ENCODE assay signal across 11 mouse cellular contexts in genomic region chr6:148972059-148972848, GRCm38 (mm10). TPM values are rescaled to one million over a fixed set of nuclear protein-coding genes. Genes with fewer than 3 reads are reported as not detected.
DNase-seq lines count a peak whose midpoint lies in the region; ATAC-seq and TF ChIP-seq lines count a peak whose summit lies in the region.
"Had no signal": no experiment of that assay in that cellular context is flagged by ENCODE, and none has a peak within 500 bp of the region (broad histone marks: within the 10 kb centered on the region; RNA-seq: fewer than 3 reads in every experiment).

No protein-coding gene starts in this region.

- peak overlapping the region; percentile 3; the same call in 1 of the 2 replicates for H3K4me3 ChIP-seq in ES-Bruce4 (ENCODE audit: low read depth, low read length)
- no peak overlapping the region for H3K4me3 ChIP-seq in intestine, embryonic 16.5 days (ENCODE audit: low read length)
- H3K4me3 ChIP-seq: forebrain, embryonic 10.5 days; liver, embryonic 13.5 days had no signal

- TF ChIP-seq EP300 in ES-Bruce4 (IDR thresholded peaks at IDR 0.05; ENCODE audit: insufficient read depth, low read depth, low read length) = no peak

- peak overlapping the region; percentile 60 for H3K27ac ChIP-seq in ES-Bruce4 (ENCODE audit: insufficient read depth, low read length)
- H3K27ac ChIP-seq in intestine, embryonic 16.5 days (ENCODE audit: low read length) = peak overlapping the region; percentile 41
- H3K27ac ChIP-seq: liver, embryonic 13.5 days had no signal

- WGBS in intestine, embryonic 16.5 days = 31% methylated on average over 9 of the region's 9 CpGs

- TF ChIP-seq CTCF in ES-Bruce4 (IDR thresholded peaks at IDR 0.05; ENCODE audit: low read depth, low read length) = no peak

- H3K4me1 ChIP-seq in ES-Bruce4 (ENCODE audit: control insufficient read depth, insufficient read depth, low read length) = peaks cover 3% of the 10 kb centered on the region
- H3K4me1 ChIP-seq in intestine, embryonic 16.5 days (ENCODE audit: control insufficient read depth, insufficient read depth, low read length) = peaks cover 9% of the 10 kb centered on the region; the same call in 1 of the 2 replicates

- H3K27me3 ChIP-seq in ES-Bruce4 (ENCODE audit: control insufficient read depth, insufficient read depth, low read length, poor library complexity, severe bottlenecking) = no peaks in the 10 kb centered on the region
- no peaks in the 10 kb centered on the region for H3K27me3 ChIP-seq in intestine, embryonic 16.5 days (replicated peaks; ENCODE audit: control insufficient read depth, insufficient read depth, low read length)
- H3K27me3 ChIP-seq: liver, embryonic 13.5 days had no signal

- H3K9me3 ChIP-seq in ES-Bruce4 (replicated peaks; ENCODE audit: control insufficient read depth, insufficient read depth, low read length, poor library complexity, severe bottlenecking) = no peaks in the 10 kb centered on the region
- no peaks in the 10 kb centered on the region for H3K9me3 ChIP-seq in intestine, embryonic 16.5 days (ENCODE audit: control insufficient read depth, low read length)
- H3K9me3 ChIP-seq: forebrain, embryonic 10.5 days; liver, embryonic 13.5 days had no signal

- H3K4me2 ChIP-seq in intestine, embryonic 16.5 days (ENCODE audit: low read depth, low read length) = no peak overlapping the region
- H3K4me2 ChIP-seq: liver, embryonic 13.5 days had no signal

- 0 out of 2 replicates have a peak overlapping the region, but pooled peaks have one; percentile 19 for H3K9ac ChIP-seq in ES-Bruce4 (ENCODE audit: low read depth, poor library complexity, severe bottlenecking)
- H3K9ac ChIP-seq in intestine, embryonic 16.5 days (ENCODE audit: low read depth, low read length) = no peak overlapping the region
- H3K9ac ChIP-seq: liver, embryonic 13.5 days had no signal

- no peaks in the 10 kb centered on the region for H3K36me3 ChIP-seq in ES-Bruce4 (ENCODE audit: control insufficient read depth, insufficient read depth, low read length, poor library complexity, severe bottlenecking)
- H3K36me3 ChIP-seq in intestine, embryonic 16.5 days (ENCODE audit: control insufficient read depth, insufficient read depth, low read length) = no peaks in the 10 kb centered on the region
- H3K36me3 ChIP-seq: forebrain, embryonic 10.5 days; liver, embryonic 13.5 days had no signal

- DNase-seq in kidney, adult 18-20 months = peak; percentile 3
- DNase-seq in kidney, adult 11 months = no peak
- peak; percentile 83 for DNase-seq in Muller cell, postnatal 12 days (ENCODE audit: inconsistent ontology term)
- no peak for DNase-seq in natural killer cell, adult 2 months (ENCODE audit: low spot score in 2 of 2)
- DNase-seq in right cerebral cortex, postnatal 14 days = no peak
- DNase-seq: cerebellum, postnatal 25 days; liver, embryonic 13.5 days; thymus, adult 2 months had no signal

- TF ChIP-seq POLR2A in ES-Bruce4 (IDR thresholded peaks at IDR 0.05; ENCODE audit: insufficient read depth, low read length) = no peak

- ATAC-seq in intestine, embryonic 16.5 days = peak; percentile 50

RNA-seq across cellular contexts. Expression of gene Sinhcaf, which starts 26.0 kb away (rescaled TPM):
- 406 and 461 TPM in 2 replicates for polyA plus RNA-seq in ES-Bruce4 (2011; ENCODE audit: insufficient read depth, insufficient read length, low read depth, missing spikeins)
- polyA plus RNA-seq in intestine, embryonic 16.5 days (2015; fragmentation: Nextera tagmentation; extraction: Ambion mirVana) = 76.8 and 88.5 TPM in 2 replicates

Comparison
In these comparisons a context has a peak if more than half of its experiments do, and no peak if none do; other contexts are left out.
1. DNase-seq: peak in kidney, adult 18-20 months (single experiment) and Muller cell, postnatal 12 days (single experiment); none in kidney, adult 11 months (single experiment), natural killer cell, adult 2 months (0 of 2) and right cerebral cortex, postnatal 14 days (single experiment).